Mouse (Mus musculus): Measurements from ENCODE around the gene Trcg1. TPM values are rescaled to one million over a fixed set of nuclear protein-coding genes. Genes with fewer than 3 reads are reported as not detected.

Trcg1 gene
- total RNA-seq, 2 experiments from 2014 or later = not detected

DNA sequence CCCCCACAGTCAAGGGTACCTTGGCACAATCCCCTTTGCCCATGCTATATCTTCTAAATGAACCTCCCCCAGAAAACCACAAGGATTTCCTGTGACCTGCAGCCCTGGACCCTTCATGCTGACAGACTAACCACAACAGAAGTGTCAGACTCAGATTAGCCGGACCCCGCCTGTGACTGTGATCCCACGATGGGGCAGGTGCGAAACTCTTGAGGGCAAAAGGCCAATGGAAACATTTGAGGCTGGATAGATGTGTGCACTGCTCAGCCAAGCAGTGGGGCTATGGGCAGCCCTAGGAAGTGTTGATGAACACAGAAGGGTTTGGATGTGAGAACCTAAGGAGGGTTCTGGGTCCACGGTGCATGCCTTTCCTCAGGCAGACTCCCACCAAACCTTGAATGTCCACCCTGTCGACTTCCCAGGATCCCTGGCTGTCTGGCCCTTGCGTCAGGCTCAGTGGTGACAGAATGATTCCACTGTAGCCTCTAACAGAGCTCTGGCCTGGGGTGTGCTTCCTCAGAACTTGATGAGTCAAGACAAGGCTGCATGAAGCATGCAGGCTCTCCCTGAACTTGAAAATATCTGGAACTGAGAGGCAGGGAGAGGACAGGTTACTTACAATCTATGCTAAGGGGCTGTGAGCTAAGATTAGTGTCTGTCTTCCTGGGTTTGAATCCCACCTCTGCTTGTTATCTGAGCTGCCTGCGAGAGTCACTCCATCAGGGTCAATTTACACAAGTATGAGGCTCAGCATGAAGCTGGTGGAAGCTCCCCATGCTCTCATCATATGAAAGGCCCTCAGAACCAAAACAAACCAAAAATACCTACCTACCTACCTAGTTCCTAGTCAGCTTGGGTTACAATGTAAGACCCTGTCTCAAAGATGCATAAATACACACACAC is 36.8 kb downstream of the Trcg1 start:
- Histone ChIP-seq H3K27ac (no peak overlapping the region), H3K4me3 (no peak overlapping the region)
- DNase-seq (ENCODE audit: low spot score in 2 of 2) = no peak
- no peak for TF ChIP-seq CTCF (conservative IDR thresholded peaks at IDR 0.05)

DNA sequence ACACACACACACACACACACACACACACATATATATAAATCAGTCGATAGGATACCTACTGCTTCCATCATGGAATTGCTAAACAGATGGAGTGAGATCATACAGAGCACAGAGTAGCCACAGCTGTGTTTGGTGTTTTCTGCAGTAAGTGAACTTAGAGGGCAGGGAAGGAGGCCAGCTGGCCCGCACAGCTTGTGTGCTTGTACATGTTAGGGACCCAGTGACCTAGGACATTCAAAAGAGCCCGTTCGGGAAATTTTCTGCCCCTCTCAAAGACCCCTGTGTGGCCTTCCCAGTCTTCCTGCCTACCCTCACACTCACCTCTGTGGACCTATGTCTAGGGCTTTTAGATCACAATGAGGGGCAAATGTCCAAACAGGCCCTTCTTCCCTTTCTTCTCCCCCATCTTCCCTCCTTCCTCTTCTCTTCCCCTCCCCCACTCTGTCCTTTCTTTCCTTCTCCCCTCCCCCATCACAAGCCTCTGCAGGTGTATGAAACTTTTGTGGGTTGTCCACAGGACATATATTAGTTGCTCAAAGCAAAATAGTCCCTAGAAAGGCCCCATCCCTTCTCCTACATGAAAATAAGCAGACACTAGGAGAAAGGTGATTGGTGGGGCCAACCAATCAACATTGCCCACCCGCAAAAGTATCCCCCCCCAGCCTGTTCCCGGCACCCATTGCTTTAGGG is 37.6 kb downstream of the Trcg1 start:
- TF ChIP-seq CTCF (conservative IDR thresholded peaks at IDR 0.05) = no peak
- DNase-seq (ENCODE audit: low spot score in 2 of 2) = no peak
- H3K27ac ChIP-seq = no peak overlapping the region
- H3K4me3 ChIP-seq = no peak overlapping the region

DNA sequence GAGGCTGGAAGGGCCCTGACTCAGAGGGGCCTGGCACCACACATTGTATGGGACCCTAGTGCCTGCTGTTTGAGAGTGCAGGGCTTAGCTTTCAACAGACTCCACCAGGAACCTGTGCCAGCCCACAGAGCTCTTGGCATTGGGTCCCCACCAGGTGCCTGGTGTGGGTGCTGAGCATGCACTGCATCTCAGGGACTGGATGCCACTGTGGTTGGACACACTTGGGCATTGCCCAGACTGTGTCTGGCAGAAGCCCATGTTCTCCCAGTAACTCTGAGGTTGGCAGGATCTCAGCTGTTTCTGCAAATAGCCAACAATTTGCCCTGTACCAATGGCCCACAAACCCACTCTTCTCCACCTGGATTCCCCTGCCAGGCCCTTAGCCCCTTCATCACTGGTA is 40.0 kb downstream of the Trcg1 start:
- TF ChIP-seq CTCF (conservative IDR thresholded peaks at IDR 0.05) = no peak
- no peak overlapping the region for H3K4me3 ChIP-seq
- peak; percentile 44 to 46 for DNase-seq (ENCODE audit: low spot score in 2 of 2)
- H3K27ac ChIP-seq = no peak overlapping the region

DNA sequence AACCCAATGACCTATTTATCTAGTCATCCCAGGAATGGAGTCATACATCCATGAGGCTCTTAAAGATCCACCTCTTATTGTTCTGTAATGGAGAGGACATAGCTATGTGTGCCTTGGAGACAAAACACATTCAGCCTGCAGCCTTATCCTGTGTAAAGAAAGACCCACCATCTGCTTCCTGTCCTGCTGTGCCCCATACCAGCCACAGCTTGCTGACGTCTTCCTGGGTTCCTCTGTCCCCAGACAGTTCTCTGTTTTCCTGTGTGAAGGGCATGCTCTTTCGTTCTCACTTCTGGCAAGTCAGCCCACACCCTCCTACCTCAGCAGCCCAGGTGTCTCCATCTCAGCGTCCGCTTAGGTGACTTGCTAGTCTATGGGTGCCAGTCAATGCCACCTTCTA is 41.9 kb downstream of the Trcg1 start:
- DNase-seq (ENCODE audit: low spot score in 2 of 2) = no peak
- no peak for TF ChIP-seq CTCF (conservative IDR thresholded peaks at IDR 0.05)
- Histone ChIP-seq H3K27ac (peak overlapping the region; percentile 56; the same call in 1 of the 2 replicates), H3K4me3 (no peak overlapping the region)

DNA sequence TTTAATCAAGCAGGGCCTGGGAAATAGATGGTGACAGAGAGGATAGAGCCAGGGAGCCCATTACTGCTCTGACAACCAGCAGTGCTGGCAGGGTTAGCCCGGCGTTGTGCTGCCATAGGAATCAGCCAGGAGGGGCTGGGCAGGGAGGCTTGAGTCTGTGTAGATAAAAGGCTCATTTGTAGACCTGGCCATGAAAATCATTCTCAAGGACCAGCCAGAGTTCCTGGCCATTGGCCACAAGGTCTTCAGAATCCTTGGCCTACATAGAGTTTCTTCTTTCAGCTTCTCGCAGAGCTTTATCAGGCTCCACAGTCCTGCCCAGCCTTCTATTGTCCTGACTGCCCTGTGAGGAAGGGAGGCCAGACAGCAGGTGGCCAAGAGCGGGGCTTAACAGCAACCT is 43.1 kb downstream of the Trcg1 start:
- no peak for DNase-seq (ENCODE audit: low spot score in 2 of 2)
- H3K4me3 ChIP-seq = no peak overlapping the region
- no peak overlapping the region for H3K27ac ChIP-seq
- no peak for TF ChIP-seq CTCF (conservative IDR thresholded peaks at IDR 0.05)

DNA sequence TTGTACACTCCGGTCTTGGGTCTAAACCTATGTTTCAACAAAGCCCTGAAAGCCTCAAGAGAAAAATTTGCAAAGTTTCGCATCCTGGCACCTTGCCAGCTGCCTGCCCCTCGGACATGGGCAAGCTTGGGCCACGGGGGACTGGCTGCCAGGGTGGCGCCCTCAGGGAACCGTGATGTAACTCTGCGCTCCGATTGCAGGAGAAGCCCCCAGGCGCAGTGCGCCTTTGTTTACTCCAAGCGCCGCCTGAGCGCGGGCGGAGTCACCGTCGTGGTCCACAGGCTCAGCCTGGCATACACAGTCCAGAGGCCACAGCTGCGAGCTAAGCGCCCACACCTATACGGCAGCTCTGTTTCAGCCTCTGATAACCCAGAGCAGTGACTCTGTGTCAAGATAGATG is 45.2 kb downstream of the Trcg1 start:
- Histone ChIP-seq H3K4me3 (peak overlapping the region; percentile 24; the same call in 1 of the 2 replicates), H3K27ac (no peak overlapping the region)
- DNase-seq (ENCODE audit: low spot score in 2 of 2) = no peak
- no peak for TF ChIP-seq CTCF (conservative IDR thresholded peaks at IDR 0.05)

DNA sequence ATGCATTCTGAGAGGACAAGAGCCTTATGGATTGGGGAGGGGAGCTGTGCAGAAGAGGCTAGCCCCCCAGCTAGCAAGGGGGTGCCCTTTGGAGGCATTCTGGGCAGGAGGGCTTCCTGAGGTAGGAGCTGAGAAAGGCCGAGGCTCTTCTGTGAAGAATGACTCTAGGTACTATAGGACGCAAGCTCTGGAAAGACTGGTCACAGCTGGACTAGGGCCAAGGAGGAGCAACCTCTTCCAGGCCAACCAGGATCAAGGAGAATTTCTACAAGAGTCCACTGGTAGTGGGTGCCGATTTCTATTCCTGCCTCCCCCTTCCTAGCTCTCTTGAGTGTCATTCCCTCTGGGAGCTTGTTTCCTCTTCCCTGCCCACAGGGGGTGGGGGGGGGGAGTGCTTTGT is 46.3 kb downstream of the Trcg1 start:
- DNase-seq (ENCODE audit: low spot score in 2 of 2) = no peak
- H3K4me3 ChIP-seq = no peak overlapping the region
- H3K27ac ChIP-seq = no peak overlapping the region
- no peak for TF ChIP-seq CTCF (conservative IDR thresholded peaks at IDR 0.05)

DNA sequence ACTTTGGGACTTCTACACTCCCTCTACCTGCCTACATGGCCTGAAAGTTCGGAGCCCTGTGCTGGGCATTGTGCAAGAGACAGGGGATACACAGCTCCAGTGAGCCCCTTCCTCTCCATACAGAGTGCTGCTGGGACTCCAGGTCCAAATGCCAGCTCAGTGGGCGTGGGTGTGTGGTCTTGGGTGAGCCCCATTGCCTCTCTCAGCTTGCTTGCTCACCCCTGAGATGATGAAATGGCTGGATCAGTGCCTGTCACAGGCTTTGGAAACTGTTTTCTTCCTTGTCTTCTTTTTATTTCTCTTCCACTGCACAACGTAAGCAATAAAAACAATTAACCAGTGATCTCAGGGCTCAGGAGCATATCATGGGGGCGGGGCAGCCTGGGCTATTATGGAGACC is 47.0 kb downstream of the Trcg1 start:
- Histone ChIP-seq H3K4me3 (no peak overlapping the region), H3K27ac (no peak overlapping the region)
- no peak for TF ChIP-seq CTCF (conservative IDR thresholded peaks at IDR 0.05)
- no peak for DNase-seq (ENCODE audit: low spot score in 2 of 2)

DNA sequence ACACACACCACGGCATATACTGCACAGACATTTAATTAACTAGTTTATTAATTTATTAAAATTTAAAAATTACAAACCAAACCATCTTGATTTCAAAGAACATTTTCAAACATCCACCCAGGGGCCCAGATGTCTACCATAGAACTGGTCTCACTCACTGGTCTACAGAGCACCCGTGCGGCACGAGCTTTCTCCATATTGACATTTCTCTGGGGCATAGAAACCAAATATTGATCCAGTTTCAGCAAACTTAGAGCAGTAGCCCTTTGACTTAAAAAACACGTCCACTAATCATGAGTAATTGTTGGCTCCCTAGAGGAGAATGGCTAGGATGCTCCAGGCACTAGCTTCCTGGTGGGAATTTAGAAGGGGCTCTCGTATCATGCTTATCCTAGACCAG is 50.8 kb downstream of the Trcg1 start:
- no peak for DNase-seq (ENCODE audit: low spot score in 2 of 2)
- TF ChIP-seq CTCF (conservative IDR thresholded peaks at IDR 0.05) = no peak
- Histone ChIP-seq H3K27ac (no peak overlapping the region), H3K4me3 (no peak overlapping the region)

DNA sequence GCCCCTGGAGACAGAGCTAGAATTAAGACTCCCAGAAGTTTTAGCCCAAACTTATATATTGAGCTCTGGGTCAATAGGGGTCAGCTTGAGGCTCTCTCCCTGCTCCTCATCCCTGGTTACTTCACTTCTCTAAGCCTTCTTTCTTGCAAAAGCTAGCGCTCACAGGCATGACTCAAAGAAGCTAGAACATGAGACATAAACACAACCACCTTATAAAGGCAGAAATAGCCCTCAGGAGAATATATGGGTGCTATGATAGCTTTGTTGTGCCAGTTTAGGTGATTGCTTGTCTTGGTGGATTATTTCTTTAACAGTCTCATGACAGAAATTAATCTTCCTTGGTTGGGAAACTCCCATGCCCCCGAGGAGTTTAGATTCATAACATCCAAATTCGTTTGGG is 58.5 kb downstream of the Trcg1 start:
- Histone ChIP-seq H3K27ac (no peak overlapping the region), H3K4me3 (no peak overlapping the region)
- no peak for TF ChIP-seq CTCF (conservative IDR thresholded peaks at IDR 0.05)
- no peak for DNase-seq (ENCODE audit: low spot score in 2 of 2)

DNA sequence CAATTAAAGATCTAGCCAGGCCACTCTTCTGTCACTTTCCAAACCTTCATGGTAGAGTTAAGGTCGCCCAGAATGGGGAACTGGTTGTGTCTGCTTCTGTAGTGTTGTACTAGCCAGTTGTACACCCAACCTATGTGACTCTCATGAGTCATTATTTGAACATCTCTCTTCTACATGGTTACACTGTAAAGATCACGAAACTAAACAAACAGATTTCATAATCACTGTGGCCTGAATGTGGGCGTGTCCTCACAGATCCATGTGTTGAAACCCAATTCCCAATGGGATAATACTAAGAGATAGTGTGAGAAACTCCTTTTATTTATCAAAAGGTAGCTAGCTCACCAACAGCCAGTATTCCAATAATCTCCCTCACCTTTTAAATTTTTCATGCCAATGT is 59.3 kb downstream of the Trcg1 start:
- TF ChIP-seq CTCF (conservative IDR thresholded peaks at IDR 0.05) = no peak
- H3K4me3 ChIP-seq = no peak overlapping the region
- no peak overlapping the region for H3K27ac ChIP-seq
- no peak for DNase-seq (ENCODE audit: low spot score in 2 of 2)

DNA sequence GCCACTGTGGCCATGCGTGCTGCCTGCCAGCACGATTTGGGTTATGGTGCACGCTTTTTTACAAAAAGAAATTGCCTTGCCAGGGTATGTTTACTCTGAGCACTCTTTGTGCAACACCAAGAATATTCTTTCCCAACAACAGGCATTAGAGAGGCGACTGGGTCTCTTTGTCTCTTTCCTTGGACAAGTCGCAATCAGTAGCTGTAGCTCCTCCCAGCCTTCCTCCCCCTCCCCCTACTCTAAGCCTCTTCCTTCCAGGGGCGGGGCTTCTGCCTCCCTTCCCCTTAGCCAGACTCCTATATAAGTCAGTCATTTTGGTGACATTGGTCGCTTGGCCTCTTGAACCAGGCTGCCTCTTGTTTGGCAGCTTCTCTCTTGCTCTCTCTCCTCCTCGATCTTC is 59.9 kb downstream of the Trcg1 start:
- Histone ChIP-seq H3K27ac (no peak overlapping the region), H3K4me3 (no peak overlapping the region)
- TF ChIP-seq CTCF (conservative IDR thresholded peaks at IDR 0.05) = no peak
- DNase-seq (ENCODE audit: low spot score in 2 of 2) = no peak

DNA sequence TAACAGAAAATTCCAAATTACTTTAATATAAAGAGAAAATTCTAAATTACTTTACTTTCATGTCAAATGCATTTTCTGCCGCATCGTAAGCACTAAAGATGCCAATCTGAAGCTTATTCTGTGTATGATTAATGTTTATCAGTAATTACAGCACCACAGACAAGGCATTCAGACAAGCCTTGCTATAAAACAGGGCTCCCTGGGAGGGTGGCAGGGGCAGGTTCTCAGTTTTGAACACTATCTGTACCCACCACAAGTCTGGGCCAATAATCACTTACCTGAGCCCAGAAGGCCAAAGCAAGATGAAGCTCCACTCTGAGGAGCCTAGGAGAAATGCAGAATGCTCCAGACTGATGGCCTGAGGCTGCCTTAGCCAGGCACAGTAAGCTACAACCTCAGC is 61.6 kb downstream of the Trcg1 start:
- Histone ChIP-seq H3K4me3 (no peak overlapping the region), H3K27ac (no peak overlapping the region)
- no peak for DNase-seq (ENCODE audit: low spot score in 2 of 2)
- TF ChIP-seq CTCF (conservative IDR thresholded peaks at IDR 0.05) = no peak

Other genes with a start within 250 kb of the Trcg1 start
- 10 to 100 TPM; 27.4 to 30.6 TPM for gene Ptpn9, start 241.6 kb upstream of the Trcg1 start, total RNA-seq (2021)
- 10 to 100 TPM; 32.2 to 33.1 TPM for gene Sin3a, start 164.5 kb upstream of the Trcg1 start, total RNA-seq (2021)
- 100 to 1,000 TPM; 162 to 175 TPM for gene Man2c1, start 105.9 kb upstream of the Trcg1 start, total RNA-seq (2021)
- gene Neil1, start 88.3 kb upstream of the Trcg1 start, total RNA-seq (2021) = 10 to 100 TPM in 1 of 2 experiments, 1 to 10 TPM in 1; 8.9 to 10.2 TPM
- 10 to 100 TPM; 94.5 to 94.7 TPM for gene Commd4, start 78.2 kb upstream of the Trcg1 start, total RNA-seq (2021)
- 10 to 100 TPM; 29.4 to 32.4 TPM for gene 1700017B05Rik, start 26.1 kb downstream of the Trcg1 start, total RNA-seq (2021)
- gene Ppcdc, start 203.6 kb downstream of the Trcg1 start, total RNA-seq (2021) = 10 to 100 TPM; 16.5 to 16.9 TPM
- 100 to 1,000 TPM; 365 to 385 TPM for gene Scamp5, start 231.5 kb downstream of the Trcg1 start, total RNA-seq (2021)

Measured in layer of hippocampus, adult 2 months (tissue).